Mouse (Mus musculus) limb, embryonic 10.5 days (tissue): ENCODE data around the gene Gm3880. TPM values are rescaled to one million over a fixed set of nuclear protein-coding genes. Genes with fewer than 3 reads are reported as not detected.
"Not testable (repeated sequence)": the region's sequence is repeated elsewhere in the genome, so short reads cannot be mapped to it uniquely, and the experiment has no call there.

Source experiments
- DNase-seq: peaks from one replicate; pipeline ENCODE4 v3.0.0-alpha.2; 2017; ENCODE audit warnings: low spot score
- H3K27ac ChIP-seq: fragments of 300-500 bp; sonication (generic); 2 replicates; pipeline ENCODE4 v1.5.1; 2016; ENCODE audit warnings: mild to moderate bottlenecking
- H3K27me3 ChIP-seq: fragments of 300-500 bp; sonication (generic); 2 replicates; pipeline ENCODE4 v1.6.1; 2016; ENCODE audit warnings: low read depth, mild to moderate bottlenecking; ENCODE audit not compliant: poor library complexity, severe bottlenecking
- H3K36me3 ChIP-seq: fragments of 300-500 bp; sonication (generic); 2 replicates; pipeline ENCODE4 v1.6.1; 2016; ENCODE audit warnings: mild to moderate bottlenecking, moderate library complexity
- H3K4me1 ChIP-seq: fragments of 300-500 bp; sonication (generic); 2 replicates; pipeline ENCODE4 v1.6.1; 2016
- H3K4me3 ChIP-seq: fragments of 300-500 bp; sonication (generic); 2 replicates; pipeline ENCODE4 v1.5.1; 2016; ENCODE audit warnings: mild to moderate bottlenecking, moderate library complexity
- H3K9me3 ChIP-seq: fragments of 300-500 bp; sonication (generic); replicated peaks from 2 replicates; pipeline ENCODE4 v1.6.1; 2016; ENCODE audit warnings: mild to moderate bottlenecking
- WGBS: fragments of 180-500 bp; shearing (Covaris S2); methylation state at CpG from one replicate; pipeline ENCODE4 v1.1.7; 2016; 5-methylcytosine and 5-hydroxymethylcytosine counted together
- polyA plus RNA-seq: library from polyadenylated mRNA; unstranded; fragments of >200 nt; fragmentation: Nextera tagmentation; extraction: Ambion mirVana; gene quantifications from 2 replicates; pipeline ENCODE4 v1.2.1, GENCODE M21; 2016

Gm3880 gene
- not detected in 2 replicates for polyA plus RNA-seq

DNA sequence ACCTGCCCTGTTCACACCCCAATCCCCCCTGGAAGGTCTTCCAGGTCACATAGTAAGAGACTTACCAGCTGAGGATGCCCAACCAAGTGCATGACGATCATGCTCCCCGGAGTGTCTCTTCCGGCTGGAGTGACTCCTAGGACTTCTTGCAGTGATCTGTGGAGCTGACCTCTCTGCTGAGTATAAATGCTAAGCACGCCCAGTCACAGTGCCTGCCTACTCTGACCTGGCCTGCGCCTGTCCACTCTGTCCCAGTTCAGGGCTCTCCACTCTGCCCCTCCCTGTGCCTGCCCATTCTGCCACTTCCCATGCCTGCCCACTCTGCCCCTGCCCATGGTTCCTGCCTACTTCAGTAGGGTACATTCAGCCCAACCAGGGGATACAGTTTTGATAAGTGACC, at the start of gene Gm3880:
TSS of gene Gm3880 (minus strand) at position 101 of the 400 bp plus-strand sequence.
- H3K27ac ChIP-seq, result not testable (repeated sequence)
- 89% methylated on average over 5 of the region's 5 CpGs for WGBS

GRCm38 (mm10) chrX:102724226-102724625, 37.5 kb upstream of the Gm3880 start:
- not testable (repeated sequence) for H3K4me3 ChIP-seq, H3K9me3 ChIP-seq, H3K4me1 ChIP-seq, H3K36me3 ChIP-seq, H3K27ac ChIP-seq, DNase-seq
- WGBS, result 95% methylated on average over 6 of the region's 6 CpGs
- peaks cover 40% of the 10 kb centered on the region for H3K27me3 ChIP-seq

More for the DNA sequence above, at the start of gene Gm3880:
- H3K27me3 ChIP-seq, result peaks cover 31% of the 10 kb centered on the region
- H3K4me3 ChIP-seq, DNase-seq, H3K9me3 ChIP-seq, H3K36me3 ChIP-seq, H3K4me1 ChIP-seq: not testable (repeated sequence)

GRCm38 (mm10) chrX:102707535-102707934, 20.8 kb upstream of the Gm3880 start, which contains the start of the genes Gm9112 and Dmrtc1b:
Gm9112 (minus strand) TSS chrX:102707635.
Dmrtc1b (plus strand) TSS chrX:102707865.
- not testable (repeated sequence) for H3K4me1 ChIP-seq, H3K36me3 ChIP-seq, H3K4me3 ChIP-seq, H3K9me3 ChIP-seq, DNase-seq, H3K27ac ChIP-seq
- peaks cover 60% of the 10 kb centered on the region for H3K27me3 ChIP-seq
- 87% methylated on average over 10 of the region's 10 CpGs for WGBS

DNA sequence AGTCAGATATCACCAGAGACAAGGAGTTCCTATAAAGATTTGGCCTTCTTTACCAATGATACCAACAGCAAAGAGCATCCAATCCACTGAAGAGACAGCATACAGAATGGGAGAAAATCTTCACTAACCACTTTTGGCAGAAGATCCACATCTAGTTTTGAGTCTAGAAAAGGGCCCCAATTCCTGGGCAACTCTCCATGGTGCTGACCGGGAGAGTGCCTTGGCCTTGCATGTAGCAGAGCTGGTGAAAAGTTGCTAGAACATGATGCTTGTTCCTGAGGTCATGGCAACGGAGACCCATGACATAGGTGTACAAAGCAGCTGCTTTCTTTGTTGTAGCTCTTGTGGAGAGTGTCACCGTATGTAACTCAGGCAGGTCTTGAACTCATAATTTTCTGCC, 13.9 kb upstream of the Gm3880 start:
- 86% methylated on average over 3 of the region's 3 CpGs for WGBS
- peak; percentile 32 for DNase-seq
- not testable (repeated sequence) for H3K4me3 ChIP-seq, H3K36me3 ChIP-seq, H3K27ac ChIP-seq, H3K9me3 ChIP-seq, H3K4me1 ChIP-seq
- peaks cover 38% of the 10 kb centered on the region for H3K27me3 ChIP-seq

DNA sequence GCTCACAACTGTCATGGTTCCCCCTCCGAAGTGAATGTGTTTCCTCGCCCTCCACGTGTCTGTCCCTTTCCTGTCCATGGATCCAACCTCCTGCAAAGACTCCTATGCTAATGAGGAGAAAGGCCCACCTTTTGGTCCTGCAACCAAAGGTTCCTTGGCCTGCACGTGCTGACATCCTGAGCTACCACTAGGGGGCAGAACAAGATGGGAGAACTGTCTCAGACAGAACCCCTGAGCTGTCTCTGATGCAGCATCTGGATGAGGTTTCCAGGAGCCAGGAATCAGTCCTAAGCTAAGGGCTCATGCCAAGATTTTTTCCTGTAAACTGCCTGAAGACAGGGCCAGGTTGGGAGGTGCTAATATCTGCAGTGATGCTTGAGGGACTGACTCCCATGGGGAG, 2.5 kb upstream of the Gm3880 start:
- not testable (repeated sequence) for H3K4me3 ChIP-seq, H3K36me3 ChIP-seq, H3K9me3 ChIP-seq, H3K4me1 ChIP-seq, H3K27ac ChIP-seq
- WGBS, result 15% methylated on average over 4 of the region's 4 CpGs
- H3K27me3 ChIP-seq, result peaks cover 46% of the 10 kb centered on the region
- DNase-seq, result peak; percentile 31

- H3K9me3 ChIP-seq, DNase-seq, H3K4me1 ChIP-seq, H3K27ac ChIP-seq, H3K36me3 ChIP-seq, H3K4me3 ChIP-seq: not testable (repeated sequence)
- H3K27me3 ChIP-seq, result peaks cover 27% of the 10 kb centered on the region
- whole genome bisulfite sequencing, result 65% methylated on average over 3 of the region's 3 CpGs
These were observed 2.1 kb downstream of the Gm3880 start for GRCm38 (mm10) chrX:102684706-102685105.

GRCm38 (mm10) chrX:102666641-102667040, 20.1 kb downstream of the Gm3880 start:
- Histone ChIP-seq H3K36me3 (no peaks in the 10 kb centered on the region), H3K27me3 (peaks cover 31% of the 10 kb centered on the region)
- WGBS, result 78% methylated on average over 2 of the region's 2 CpGs

DNA sequence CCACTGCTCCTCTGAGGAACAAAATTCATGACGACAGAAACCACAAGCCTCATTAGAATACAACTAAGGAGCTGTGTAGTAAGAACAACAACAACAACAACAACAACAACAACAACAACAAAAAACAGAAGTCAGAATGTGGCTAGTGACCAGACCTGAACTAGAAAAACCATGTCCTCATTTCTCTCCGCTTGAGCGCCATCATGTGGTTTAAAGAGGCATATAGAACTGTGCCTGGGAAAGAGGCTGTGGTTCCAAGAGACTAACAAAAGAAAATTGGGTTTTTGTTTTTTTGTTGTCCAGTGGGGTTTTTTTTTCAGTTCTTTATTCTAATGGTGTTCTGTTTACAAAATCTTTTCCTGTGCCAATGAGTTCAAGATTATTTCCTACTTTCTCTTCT, 26.1 kb downstream of the Gm3880 start:
- 16% methylated on average over 3 of the region's 3 CpGs for WGBS
- Histone ChIP-seq H3K36me3 (no peaks in the 10 kb centered on the region), H3K27me3 (peaks cover 33% of the 10 kb centered on the region), H3K4me1 (no peaks in the 10 kb centered on the region), H3K9me3 (no peaks in the 10 kb centered on the region), H3K4me3 (no peak overlapping the region), H3K27ac (no peak overlapping the region)
- DNase-seq, result no peak

More at GRCm38 (mm10) chrX:102666641-102667040, 20.1 kb downstream of the Gm3880 start:
- Histone ChIP-seq H3K27ac (no peak overlapping the region), H3K4me1 (no peaks in the 10 kb centered on the region), H3K9me3 (no peaks in the 10 kb centered on the region), H3K4me3 (no peak overlapping the region)
- no peak for DNase-seq

GRCm38 (mm10) chrX:102645691-102646090, 41.1 kb downstream of the Gm3880 start:
- Histone ChIP-seq H3K9me3 (no peaks in the 10 kb centered on the region), H3K27ac (no peak overlapping the region), H3K4me3 (no peak overlapping the region), H3K36me3 (no peaks in the 10 kb centered on the region), H3K27me3 (peaks cover 80% of the 10 kb centered on the region), H3K4me1 (no peaks in the 10 kb centered on the region)
- no peak for DNase-seq
- WGBS, result 93% methylated on average over 1 of the region's 1 CpGs

- no peak for DNase-seq
- Histone ChIP-seq H3K4me3 (no peak overlapping the region), H3K27ac (no peak overlapping the region), H3K27me3 (peaks cover 78% of the 10 kb centered on the region), H3K9me3 (no peaks in the 10 kb centered on the region), H3K36me3 (no peaks in the 10 kb centered on the region), H3K4me1 (no peaks in the 10 kb centered on the region)
- 52% methylated on average over 6 of the region's 6 CpGs for WGBS
These were observed 41.6 kb downstream of the Gm3880 start for GRCm38 (mm10) chrX:102645146-102645545.

DNA sequence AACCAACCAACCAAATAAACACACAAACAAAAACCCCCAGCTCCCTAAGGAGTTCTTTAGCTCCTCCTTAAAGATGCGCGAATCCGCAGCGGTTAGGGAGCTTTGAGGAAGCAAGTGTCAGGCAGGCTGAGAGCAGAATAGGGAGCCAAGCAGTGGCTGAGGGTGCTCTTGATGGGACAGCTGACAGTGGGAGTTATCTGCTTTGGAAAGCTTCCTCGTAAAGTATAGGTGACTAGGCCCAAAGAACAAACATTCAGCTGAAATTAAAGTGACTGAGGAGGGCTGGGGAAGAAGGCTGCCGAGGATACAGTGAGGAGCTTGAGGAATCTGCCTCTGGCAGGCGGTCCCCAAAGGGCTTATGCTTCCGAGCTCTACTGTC, 42.2 kb downstream of the Gm3880 start:
- H3K4me1 ChIP-seq, result no peaks in the 10 kb centered on the region
- no peaks in the 10 kb centered on the region for H3K9me3 ChIP-seq
- H3K27ac ChIP-seq, result no peak overlapping the region
- peaks cover 78% of the 10 kb centered on the region for H3K27me3 ChIP-seq
- H3K4me3 ChIP-seq, result peak overlapping the region; percentile 64
- WGBS, result 5% methylated on average over 8 of the region's 8 CpGs
- DNase-seq, result peak; percentile 35
- no peaks in the 10 kb centered on the region for H3K36me3 ChIP-seq

GRCm38 (mm10) chrX:102643823-102644572, 42.8 kb downstream of the Gm3880 start, which contains the start of gene Phka1:
Phka1 (minus strand) TSS chrX:102644246.
- Histone ChIP-seq H3K27ac (peak within 1 kb of the TSS; percentile 80), H3K4me3 (peak within 1 kb of the TSS; percentile 64), H3K36me3 (no peaks in the 10 kb centered on the region), H3K9me3 (no peaks in the 10 kb centered on the region), H3K27me3 (peaks cover 80% of the 10 kb centered on the region), H3K4me1 (no peaks in the 10 kb centered on the region)
- WGBS, result 19% methylated on average over 59 of the region's 60 CpGs
- DNase-seq, result peak; percentile 61
